Comparison of ENCODE assay signal across 8 mouse cellular contexts in the genomic region with DNA sequence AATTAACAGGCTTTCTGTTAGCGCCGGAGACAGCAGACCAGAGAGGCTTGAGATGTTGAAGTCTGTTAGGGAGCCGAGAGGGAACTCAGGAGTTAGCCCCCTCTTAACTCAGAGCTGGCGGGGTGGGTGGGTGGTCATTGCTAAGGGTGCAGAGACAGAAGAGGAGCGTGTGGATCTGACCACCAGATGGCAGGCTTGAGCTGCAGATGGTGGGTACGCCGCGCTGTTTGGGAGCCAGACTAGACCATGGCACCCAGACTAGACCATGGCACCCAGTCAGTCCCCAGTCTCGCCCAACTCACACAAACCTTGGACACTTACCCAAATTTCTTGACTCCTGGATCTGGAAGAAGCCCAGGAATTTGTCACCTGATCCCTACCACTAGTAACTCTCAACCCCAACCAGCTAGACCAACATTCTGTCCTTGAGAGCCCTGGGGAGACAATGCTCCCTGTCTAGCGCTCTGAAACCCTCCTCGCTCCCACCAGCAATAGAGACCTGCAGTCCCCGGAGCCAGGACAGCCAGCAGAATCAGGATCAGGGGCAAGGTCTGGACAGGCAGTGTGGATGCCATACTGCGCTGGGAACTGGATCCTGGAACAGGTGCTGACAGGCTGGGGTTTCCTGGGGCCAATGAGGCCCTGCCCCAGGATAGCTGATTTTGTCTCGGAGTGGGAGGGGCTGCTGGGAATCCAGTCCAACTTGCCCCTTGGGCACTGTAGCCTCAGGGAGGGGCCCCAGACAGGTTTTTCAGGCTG. TPM values are rescaled to one million over a fixed set of nuclear protein-coding genes. Genes with fewer than 3 reads are reported as not detected.
A peak's percentile ranks its signal among the peaks of the same experiment; 100 is the strongest.
DNase-seq lines count a peak whose midpoint lies in the region; ATAC-seq and TF ChIP-seq lines count a peak whose summit lies in the region.

No protein-coding gene starts in this region.

- no peak overlapping the region for H3K9ac ChIP-seq in hindbrain, embryonic 14.5 days

- TF ChIP-seq CTCF in Patski (IDR thresholded peaks at IDR 0.05) = peak; percentile 91

- H3K9me3 ChIP-seq in hindbrain, embryonic 14.5 days (ENCODE audit: control insufficient read depth, low read length) = no peaks in the 10 kb centered on the region

- H3K4me1 ChIP-seq in hindbrain, embryonic 14.5 days (replicated peaks; ENCODE audit: control insufficient read depth, insufficient read depth, low read length) = peaks cover 31% of the 10 kb centered on the region

- H3K27ac ChIP-seq in hindbrain, embryonic 14.5 days = no peak overlapping the region

- DNase-seq in Patski (ENCODE audit: low read depth, low spot score) = no peak
- peak; percentile 95 to 97 for DNase-seq in cerebellum, postnatal 14 days
- DNase-seq in frontal cortex, postnatal 36 days (ENCODE audit: low spot score in 2 of 2) = peak; percentile 83 to 87
- peak; percentile 94 for DNase-seq in hindbrain, embryonic 14.5 days (ENCODE audit: low spot score)
- DNase-seq in layer of hippocampus, postnatal 14 days (ENCODE audit: low spot score in 2 of 2) = peak; percentile 89 to 90
- DNase-seq in lung, postnatal 14 days = peak; percentile 92
- DNase-seq in retina, adult 2 months (ENCODE audit: low read depth, low spot score) = peak; percentile 52
- peak; percentile 86 for DNase-seq in thymus, postnatal 25 days

- in situ Hi-C loops in Patski (cut with MboI; ENCODE audit: low pct_unique_long_range_greater_than_20kb) = loop anchor here (5.0 kb wide), 1 partner anchor 198 kb away; no protein-coding TSS in a partner anchor

- H3K36me3 ChIP-seq in hindbrain, embryonic 14.5 days (replicated peaks; ENCODE audit: control insufficient read depth, insufficient read depth) = no peaks in the 10 kb centered on the region

- H3K27me3 ChIP-seq in Patski = no peaks in the 10 kb centered on the region
- H3K27me3 ChIP-seq in hindbrain, embryonic 14.5 days (ENCODE audit: control insufficient read depth, insufficient read depth, low read length) = peaks cover 5% of the 10 kb centered on the region; the same call in 1 of the 2 replicates

- no peak overlapping the region for H3K4me3 ChIP-seq in hindbrain, embryonic 14.5 days (replicated peaks; ENCODE audit: low read length)

- CTCF ChIA-PET in Patski (lab: Charles Lee) = interaction anchor here (0.7 to 4.8 kb wide), 13 partner anchors 8 to 212 kb away, joined by 3 to 53 read pairs (median 4); a partner anchor contains a TSS

- WGBS in hindbrain, embryonic 14.5 days = 10% methylated on average over 14 of the region's 14 CpGs

- H3K4me2 ChIP-seq in hindbrain, embryonic 14.5 days (replicated peaks) = no peak overlapping the region

- ATAC-seq in Patski = peak; percentile 35
- peak; percentile 77; the same call in 1 of the 2 replicates for ATAC-seq in hindbrain, embryonic 14.5 days (ENCODE audit: low FRiP score)

- POLR2A ChIA-PET in Patski (lab: Charles Lee) = interaction anchor here (0.5 to 1.5 kb wide), 2 partner anchors 7 to 198 kb away, joined by 5 to 6 read pairs; no protein-coding TSS in a partner anchor

RNA-seq across cellular contexts. Expression of a gene that starts 0.5 kb away (rescaled TPM):
- polyA plus RNA-seq in Patski (2021) = not detected
- not detected in 2 replicates for polyA plus RNA-seq in hindbrain, embryonic 14.5 days (2014; fragmentation: Nextera tagmentation; extraction: Ambion mirVana)
- not detected for total RNA-seq in layer of hippocampus, postnatal 14 days (2021)

RNA-seq across cellular contexts. Expression of a gene that starts 13.4 kb away (rescaled TPM):
- polyA plus RNA-seq in Patski (2021) = not detected
- polyA plus RNA-seq in hindbrain, embryonic 14.5 days (2014; fragmentation: Nextera tagmentation; extraction: Ambion mirVana) = not detected in 2 replicates
- not detected for total RNA-seq in layer of hippocampus, postnatal 14 days (2021)

RNA-seq across cellular contexts. Expression of a gene that starts 28.3 kb away (rescaled TPM):
- 40.4 TPM for polyA plus RNA-seq in Patski (2021)
- polyA plus RNA-seq in hindbrain, embryonic 14.5 days (2014; fragmentation: Nextera tagmentation; extraction: Ambion mirVana) = 11.6 and 13.5 TPM in 2 replicates
- 10 to 100 TPM; 76.1 to 76.3 TPM for total RNA-seq in layer of hippocampus, postnatal 14 days (2021)

RNA-seq across cellular contexts. Expression of a gene that starts 35.9 kb away (rescaled TPM):
- 30.5 TPM for polyA plus RNA-seq in Patski (2021)
- 23.3 and 28.2 TPM in 2 replicates for polyA plus RNA-seq in hindbrain, embryonic 14.5 days (2014; fragmentation: Nextera tagmentation; extraction: Ambion mirVana)
- total RNA-seq in layer of hippocampus, postnatal 14 days (2021) = 10 to 100 TPM; 19.6 to 24.1 TPM

RNA-seq across cellular contexts. Expression of a gene that starts 46.9 kb away (rescaled TPM):
- polyA plus RNA-seq in Patski (2021) = 66.3 TPM
- 289 and 299 TPM in 2 replicates for polyA plus RNA-seq in hindbrain, embryonic 14.5 days (2014; fragmentation: Nextera tagmentation; extraction: Ambion mirVana)
- 10 to 100 TPM; 67.9 to 73.9 TPM for total RNA-seq in layer of hippocampus, postnatal 14 days (2021)
